Mouse (Mus musculus) liver, postnatal 0 days (tissue): ENCODE measurements at regions not wholly inside any gene's neighbourhood (a gene's known extent, or its start where the extent isn't known, plus 50 kb on each side); places are given as distances from the start of the nearest gene placed in this dataset.

ENCODE experiments used
- CTCF ChIP-seq: sonication (generic); IDR thresholded peaks from 2 replicates; pipeline ENCODE4 v1.5.1; 2016; ENCODE audit warnings: antibody characterized with exemption, low read depth
- EP300 ChIP-seq: IDR thresholded peaks from 2 replicates; pipeline ENCODE4 v1.6.1; 2016; ENCODE audit warnings: antibody characterized with exemption, low read depth, mild to moderate bottlenecking

GRCm38 (mm10) chr7:136151301-136151930 lies 435.3 kb upstream of the Mki67 start:
- TF ChIP-seq EP300: no peak
- no peak for TF ChIP-seq CTCF
